Mouse (Mus musculus): ENCODE measurements around the gene Olfr807.

Gene Olfr807

DNA sequence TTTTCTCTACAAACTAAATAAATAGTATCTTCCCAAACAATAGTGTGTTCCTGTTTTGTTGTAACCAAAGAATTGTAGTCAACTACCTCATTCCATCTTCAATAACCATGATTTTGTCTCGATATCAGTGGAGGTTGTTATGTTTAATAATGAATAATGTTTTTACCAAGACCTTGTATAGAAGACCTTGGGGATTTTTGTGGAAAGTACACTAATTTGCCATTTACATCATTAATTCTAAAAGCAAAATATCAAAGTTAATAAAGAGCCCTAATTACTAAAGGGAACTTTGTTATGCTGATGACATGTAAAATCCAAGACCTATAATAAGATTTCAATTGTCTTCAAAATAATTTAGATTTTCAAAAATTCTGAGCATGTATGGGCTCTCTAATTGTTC is at the start of gene Olfr807:
Gene Olfr807, minus strand, starts transcription at position 101 of the 400 bp plus-strand sequence.
- no peak for DNase-seq (ENCODE audit: low spot score in 2 of 2)

- no peak for DNase-seq (ENCODE audit: low spot score in 2 of 2)
These were observed 46.7 kb upstream of the Olfr807 start, which contains the start of gene Olfr811 for GRCm38 (mm10) chr10:129804296-129804695. TSS of gene Olfr811 (minus strand) at chr10:129804396.

GRCm38 (mm10) chr10:129794817-129795216 is 37.2 kb upstream of the Olfr807 start, which contains the start of gene Olfr810:
TSS of gene Olfr810 (minus strand) at chr10:129794917.
- DNase-seq (ENCODE audit: low spot score in 2 of 2): no peak

GRCm38 (mm10) chr10:129778123-129778522 is 20.5 kb upstream of the Olfr807 start:
- no peak for DNase-seq (ENCODE audit: low spot score in 2 of 2)

GRCm38 (mm10) chr10:129774338-129774737 is 16.7 kb upstream of the Olfr807 start, which contains the start of gene Olfr809:
TSS of gene Olfr809 (plus strand) at chr10:129774638.
- no peak for DNase-seq (ENCODE audit: low spot score in 2 of 2)

DNA sequence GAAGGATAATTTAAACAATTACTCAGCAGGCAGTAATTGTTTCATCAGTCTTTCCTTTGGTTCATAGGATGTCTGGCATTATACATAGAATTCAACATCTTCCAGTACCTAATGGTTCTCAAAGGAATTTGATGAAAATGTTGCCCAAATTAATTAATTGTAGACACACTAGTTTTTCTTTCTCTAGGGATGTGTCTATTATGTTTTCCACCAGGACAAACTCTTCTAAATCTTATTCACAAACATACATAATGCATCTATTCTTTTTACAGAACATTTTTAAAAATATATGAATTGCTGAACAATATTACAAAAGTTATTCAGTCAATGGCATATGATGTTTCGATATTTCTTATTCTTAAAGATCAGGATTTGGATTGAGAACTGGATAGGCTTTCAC is 7.6 kb upstream of the Olfr807 start, which contains the start of gene Olfr808:
Gene Olfr808, plus strand, starts transcription at position 301 of the 400 bp plus-strand sequence.
- no peak for DNase-seq (ENCODE audit: low spot score in 2 of 2)

- DNase-seq (ENCODE audit: low spot score in 2 of 2): no peak
These were observed 15.8 kb downstream of the Olfr807 start, which contains the start of gene Olfr806 for GRCm38 (mm10) chr10:129741821-129742220. TSS of gene Olfr806 (minus strand) at chr10:129741921.

DNA sequence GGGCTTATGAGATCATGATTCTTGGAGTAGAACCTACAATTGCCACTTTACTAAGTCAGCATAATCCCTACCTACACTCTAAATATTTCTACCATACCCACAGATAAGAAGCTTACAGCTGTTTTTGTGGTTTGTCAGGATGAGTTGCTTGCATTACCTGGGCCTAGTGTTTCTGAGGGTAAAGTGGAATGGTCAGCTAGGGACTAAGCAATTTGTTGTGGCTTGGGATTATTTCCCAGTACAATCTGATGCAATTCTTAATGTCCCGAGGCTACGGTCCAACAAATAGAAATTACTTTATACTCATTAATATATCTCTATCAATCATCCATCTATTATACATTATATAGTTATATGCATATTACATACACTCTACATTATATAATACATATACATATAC is 28.3 kb downstream of the Olfr807 start, which contains the start of gene Olfr805:
Gene Olfr805, minus strand, starts transcription at position 101 of the 400 bp plus-strand sequence.
- no peak for DNase-seq (ENCODE audit: low spot score in 2 of 2)

Data from frontal cortex, postnatal 14 days (tissue).